Comparison of ENCODE assay signal across 16 mouse cellular contexts in genomic region chr8:126772194-126772593, GRCm38 (mm10).
DNase-seq lines count a peak whose midpoint lies in the region; TF ChIP-seq lines count a peak whose summit lies in the region.
"Had no signal": no experiment of that assay in that cellular context is flagged by ENCODE, and none has a peak within 500 bp of the region (broad histone marks: within the 10 kb centered on the region; RNA-seq: fewer than 3 reads in every experiment).

No protein-coding gene starts in this region.

- no peak overlapping the region for H3K27ac ChIP-seq in liver, adult 2 months (replicated peaks; ENCODE audit: insufficient read depth, low read depth, low read length)
- H3K27ac ChIP-seq: embryonic facial prominence, embryonic 12.5 days; forebrain, embryonic 15.5 days; hindbrain, embryonic 15.5 days had no signal

- no peak overlapping the region for H3K9ac ChIP-seq in liver, adult 2 months (ENCODE audit: low read depth, low read length)
- H3K9ac ChIP-seq: embryonic facial prominence, embryonic 12.5 days; forebrain, embryonic 15.5 days; heart, embryonic 12.5 days; hindbrain, embryonic 15.5 days had no signal

- WGBS in liver, adult 2 months, result 42% methylated on average over 7 of the region's 7 CpGs

- TF ChIP-seq POLR2A in liver, adult 2 months (IDR thresholded peaks at IDR 0.05; ENCODE audit: extremely low read depth, insufficient read depth, low read length), result no peak

- TF ChIP-seq CTCF in liver, adult 2 months (IDR thresholded peaks at IDR 0.05; ENCODE audit: low read depth, low read length), result no peak

- H3K4me1 ChIP-seq in liver, adult 2 months (ENCODE audit: control insufficient read depth, insufficient read depth, low read length), result peaks cover 34% of the 10 kb centered on the region
- H3K4me1 ChIP-seq: embryonic facial prominence, embryonic 12.5 days; forebrain, embryonic 15.5 days; hindbrain, embryonic 15.5 days had no signal

- H3K27me3 ChIP-seq in liver, adult 2 months (ENCODE audit: control insufficient read depth, insufficient read depth, low read length), result no peaks in the 10 kb centered on the region
- H3K27me3 ChIP-seq: CH12.LX; embryonic facial prominence, embryonic 12.5 days; forebrain, embryonic 15.5 days; heart, embryonic 12.5 days; hindbrain, embryonic 15.5 days; Patski had no signal

- DNase-seq in adrenal gland, adult 8-10 months, result peak; percentile 74
- no peak for DNase-seq in adrenal gland, adult 18-20 months (ENCODE audit: low spot score in 2 of 2)
- peak; percentile 84 for DNase-seq in liver, adult 2 months (ENCODE audit: extremely low read depth, low read depth, low spot score)
- no peak for DNase-seq in liver
- DNase-seq in adrenal gland, postnatal 25 days, result peak; percentile 24
- DNase-seq in embryo, embryonic 11 days, result no peak
- DNase-seq in left cerebral cortex, postnatal 10 days (ENCODE audit: extremely low spot score in 1 of 2, low spot score in 2 of 2), result no peak
- DNase-seq: cerebellum, adult 2 months; gastrocnemius, postnatal 10 days; heart, postnatal 36 days had no signal

- no peaks in the 10 kb centered on the region for H3K79me2 ChIP-seq in liver, adult 2 months (ENCODE audit: control insufficient read depth, insufficient read depth, low read length)

- no peak overlapping the region for H3K4me3 ChIP-seq in liver, adult 2 months (ENCODE audit: insufficient read depth, low read depth, low read length)
- H3K4me3 ChIP-seq: embryonic facial prominence, embryonic 12.5 days; forebrain, embryonic 15.5 days; heart, embryonic 12.5 days; hindbrain, embryonic 15.5 days had no signal

- intact Hi-C loops in left cerebral cortex, postnatal 10 days (cut with DNase I), result no loop called here

- no peaks in the 10 kb centered on the region for H3K36me3 ChIP-seq in liver, adult 2 months (ENCODE audit: control insufficient read depth, insufficient read depth, low read length)
- H3K36me3 ChIP-seq: embryonic facial prominence, embryonic 12.5 days; forebrain, embryonic 15.5 days; heart, embryonic 12.5 days; hindbrain, embryonic 15.5 days had no signal

Comparison
In these comparisons a context has a peak if more than half of its experiments do, and no peak if none do; other contexts are left out.
1. DNase-seq: peak in adrenal gland, adult 8-10 months (single experiment), liver, adult 2 months (single experiment) and adrenal gland, postnatal 25 days (single experiment); none in adrenal gland, adult 18-20 months (0 of 2), liver (single experiment), embryo, embryonic 11 days (single experiment) and left cerebral cortex, postnatal 10 days (0 of 2).